Mouse (Mus musculus) hindbrain, embryonic 16.5 days (tissue): Measurements from ENCODE around the gene Rimbp2. TPM values are rescaled to one million over a fixed set of nuclear protein-coding genes. Genes with fewer than 3 reads are reported as not detected.

Experiments
- ATAC-seq: fragments of 200-750 bp; cut with Nextera tagmentation; 2 replicates; pipeline ENCODE4 v1.8.0; 2017; ENCODE audit warnings: moderate TSS enrichment, moderate library complexity
- H3K27ac ChIP-seq: fragments of 300-500 bp; sonication (generic); 2 replicates; pipeline ENCODE4 v1.5.1; 2014; ENCODE audit warnings: low read depth, mild to moderate bottlenecking, control low read depth, low read length, moderate library complexity
- H3K27me3 ChIP-seq: fragments of 300-500 bp; sonication (generic); replicated peaks from 2 replicates; pipeline ENCODE4 v1.6.1; 2014; ENCODE audit warnings: low read length; ENCODE audit not compliant: control insufficient read depth, insufficient read depth
- H3K36me3 ChIP-seq: fragments of 300-500 bp; sonication (generic); 2 replicates; pipeline ENCODE4 v1.6.1; 2014; ENCODE audit warnings: mild to moderate bottlenecking, low read length, moderate library complexity, mixed read lengths; ENCODE audit not compliant: control insufficient read depth, insufficient read depth
- H3K4me1 ChIP-seq: fragments of 300-500 bp; sonication (generic); 2 replicates; pipeline ENCODE4 v1.6.1; 2014; ENCODE audit warnings: low read depth, low read length; ENCODE audit not compliant: control insufficient read depth, insufficient read depth
- H3K4me2 ChIP-seq: fragments of 300-500 bp; sonication (generic); 2 replicates; pipeline ENCODE4 v1.6.1; 2014; ENCODE audit warnings: mild to moderate bottlenecking, low read length, control low read depth, moderate library complexity
- H3K4me3 ChIP-seq: fragments of 300-500 bp; sonication (generic); 2 replicates; pipeline ENCODE4 v1.5.1; 2014; ENCODE audit warnings: mild to moderate bottlenecking, low read length, control low read depth, moderate library complexity
- H3K9ac ChIP-seq: fragments of 300-500 bp; sonication (generic); 2 replicates; pipeline ENCODE4 v1.6.1; 2014; ENCODE audit warnings: low read depth, mild to moderate bottlenecking, control low read depth, low read length, moderate library complexity
- H3K9me3 ChIP-seq: fragments of 300-500 bp; sonication (generic); 2 replicates; pipeline ENCODE4 v1.6.1; 2014; ENCODE audit warnings: mild to moderate bottlenecking, low read length, moderate library complexity; ENCODE audit not compliant: control insufficient read depth
- WGBS: fragments of 180-500 bp; shearing (Covaris S2); extraction: QIAGEN DNeasy Blood & Tissue Kit; methylation state at CpG from one replicate; pipeline ENCODE4 v1.1.7; 2014; 5-methylcytosine and 5-hydroxymethylcytosine counted together
- polyA plus RNA-seq: library from polyadenylated mRNA; unstranded; fragments of >200 nt; fragmentation: Nextera tagmentation; extraction: Ambion mirVana; gene quantifications from 2 replicates; pipeline ENCODE4 v1.2.1, GENCODE M21; 2015

The Rimbp2 gene
- polyA plus RNA-seq, 1 experiment from 2014 or later, result 4.7 TPM

- H3K4me1 ChIP-seq, result peaks cover 9% of the 10 kb centered on the region
- no peaks in the 10 kb centered on the region for H3K9me3 ChIP-seq
- peak; percentile 90 for ATAC-seq
- 15% methylated on average over 16 of the region's 16 CpGs for WGBS
- H3K4me2 ChIP-seq, result peak overlapping the region; percentile 1; the same call in 1 of the 2 replicates
- no peaks in the 10 kb centered on the region for H3K27me3 ChIP-seq
- H3K27ac ChIP-seq, result peak overlapping the region; percentile 36; the same call in 1 of the 2 replicates
- no peak overlapping the region for H3K9ac ChIP-seq
- H3K4me3 ChIP-seq, result no peak overlapping the region
- H3K36me3 ChIP-seq, result no peaks in the 10 kb centered on the region
Observed at GRCm38 (mm10) chr5:128877425-128878035, 75.8 kb downstream of the Rimbp2 start.

- no peak overlapping the region for H3K9ac ChIP-seq
- no peak for ATAC-seq
- no peak overlapping the region for H3K27ac ChIP-seq
- no peak overlapping the region for H3K4me2 ChIP-seq
- no peaks in the 10 kb centered on the region for H3K36me3 ChIP-seq
- no peaks in the 10 kb centered on the region for H3K27me3 ChIP-seq
- H3K4me3 ChIP-seq, result no peak overlapping the region
- WGBS, result 76% methylated on average over 3 of the region's 3 CpGs
- H3K4me1 ChIP-seq, result no peaks in the 10 kb centered on the region
- H3K9me3 ChIP-seq, result no peaks in the 10 kb centered on the region
Observed at GRCm38 (mm10) chr5:128871706-128872105, 81.6 kb downstream of the Rimbp2 start.

- Histone ChIP-seq H3K4me2 (no peak overlapping the region), H3K9ac (no peak overlapping the region), H3K27me3 (no peaks in the 10 kb centered on the region), H3K9me3 (no peaks in the 10 kb centered on the region), H3K27ac (no peak overlapping the region), H3K4me1 (no peaks in the 10 kb centered on the region), H3K4me3 (no peak overlapping the region), H3K36me3 (no peaks in the 10 kb centered on the region)
- no peak for ATAC-seq
- 71% methylated on average over 5 of the region's 5 CpGs for WGBS
Observed at GRCm38 (mm10) chr5:128866811-128867210, 86.5 kb downstream of the Rimbp2 start.

- Histone ChIP-seq H3K9ac (no peak overlapping the region), H3K27ac (no peak overlapping the region), H3K9me3 (no peaks in the 10 kb centered on the region), H3K4me3 (no peak overlapping the region), H3K36me3 (no peaks in the 10 kb centered on the region), H3K4me1 (no peaks in the 10 kb centered on the region), H3K4me2 (no peak overlapping the region), H3K27me3 (no peaks in the 10 kb centered on the region)
- no peak for ATAC-seq
- WGBS, result 89% methylated on average over 5 of the region's 5 CpGs
Observed at GRCm38 (mm10) chr5:128866291-128866690, 87.0 kb downstream of the Rimbp2 start.

GRCm38 (mm10) chr5:128863497-128863896, 89.8 kb downstream of the Rimbp2 start:
- Histone ChIP-seq H3K9me3 (no peaks in the 10 kb centered on the region), H3K36me3 (no peaks in the 10 kb centered on the region), H3K9ac (no peak overlapping the region), H3K4me2 (no peak overlapping the region), H3K4me3 (no peak overlapping the region), H3K4me1 (no peaks in the 10 kb centered on the region; the same call in 1 of the 2 replicates), H3K27ac (no peak overlapping the region), H3K27me3 (no peaks in the 10 kb centered on the region)
- WGBS, result 72% methylated on average over 6 of the region's 6 CpGs
- ATAC-seq, result no peak

GRCm38 (mm10) chr5:128860907-128861306, 92.4 kb downstream of the Rimbp2 start:
- H3K4me1 ChIP-seq, result no peaks in the 10 kb centered on the region; the same call in 1 of the 2 replicates
- 90% methylated on average over 3 of the region's 3 CpGs for WGBS
- H3K27ac ChIP-seq, result no peak overlapping the region
- no peak overlapping the region for H3K4me2 ChIP-seq
- H3K9ac ChIP-seq, result no peak overlapping the region
- H3K27me3 ChIP-seq, result no peaks in the 10 kb centered on the region
- H3K4me3 ChIP-seq, result no peak overlapping the region
- no peaks in the 10 kb centered on the region for H3K9me3 ChIP-seq
- peak; percentile 87 for ATAC-seq
- no peaks in the 10 kb centered on the region for H3K36me3 ChIP-seq

- 72% methylated on average over 6 of the region's 6 CpGs for WGBS
- ATAC-seq, result no peak
Observed at GRCm38 (mm10) chr5:128852791-128853190, 100.5 kb downstream of the Rimbp2 start.

GRCm38 (mm10) chr5:128847806-128848205, 105.5 kb downstream of the Rimbp2 start:
- ATAC-seq, result no peak
- 85% methylated on average over 8 of the region's 8 CpGs for WGBS
- Histone ChIP-seq H3K4me1 (no peaks in the 10 kb centered on the region), H3K4me2 (no peak overlapping the region), H3K27me3 (no peaks in the 10 kb centered on the region), H3K36me3 (no peaks in the 10 kb centered on the region), H3K27ac (no peak overlapping the region), H3K4me3 (no peak overlapping the region), H3K9me3 (no peaks in the 10 kb centered on the region), H3K9ac (no peak overlapping the region)

More at GRCm38 (mm10) chr5:128852791-128853190, 100.5 kb downstream of the Rimbp2 start:
- Histone ChIP-seq H3K4me1 (no peaks in the 10 kb centered on the region), H3K9ac (no peak overlapping the region), H3K4me3 (no peak overlapping the region), H3K9me3 (no peaks in the 10 kb centered on the region), H3K36me3 (no peaks in the 10 kb centered on the region), H3K27me3 (no peaks in the 10 kb centered on the region), H3K27ac (no peak overlapping the region), H3K4me2 (no peak overlapping the region)

GRCm38 (mm10) chr5:128846433-128847040, 106.7 kb downstream of the Rimbp2 start:
- no peaks in the 10 kb centered on the region for H3K36me3 ChIP-seq
- no peak overlapping the region for H3K4me3 ChIP-seq
- WGBS, result 83% methylated on average over 12 of the region's 12 CpGs
- H3K27ac ChIP-seq, result no peak overlapping the region
- ATAC-seq, result no peak
- H3K9me3 ChIP-seq, result no peaks in the 10 kb centered on the region
- no peaks in the 10 kb centered on the region for H3K4me1 ChIP-seq
- H3K27me3 ChIP-seq, result no peaks in the 10 kb centered on the region
- no peak overlapping the region for H3K4me2 ChIP-seq
- H3K9ac ChIP-seq, result no peak overlapping the region
